Mouse (Mus musculus) forebrain, embryonic 15.5 days (tissue): ENCODE results near the gene Stk39. TPM values are rescaled to one million over a fixed set of nuclear protein-coding genes. Genes with fewer than 3 reads are reported as not detected.

ENCODE experiments used
- ATAC-seq: fragments of 200-750 bp; cut with Nextera tagmentation; replicated peaks from 2 replicates; pipeline ENCODE4 v1.8.0; 2017; ENCODE audit warnings: mild to moderate bottlenecking, moderate TSS enrichment, moderate library complexity
- H3K27ac ChIP-seq: fragments of 300-500 bp; sonication (generic); replicated peaks from 2 replicates; pipeline ENCODE4 v1.5.1; 2015; ENCODE audit warnings: mild to moderate bottlenecking, inconsistent platforms
- H3K27me3 ChIP-seq: fragments of 300-500 bp; sonication (generic); 2 replicates; pipeline ENCODE4 v1.6.1; 2015; ENCODE audit warnings: inconsistent platforms
- H3K36me3 ChIP-seq: fragments of 300-500 bp; sonication (generic); 2 replicates; pipeline ENCODE4 v1.6.1; 2015; ENCODE audit warnings: mild to moderate bottlenecking, inconsistent platforms
- H3K4me1 ChIP-seq: fragments of 300-500 bp; sonication (generic); 2 replicates; pipeline ENCODE4 v1.6.1; 2015; ENCODE audit warnings: inconsistent platforms
- H3K4me2 ChIP-seq: fragments of 300-500 bp; sonication (generic); replicated peaks from 2 replicates; pipeline ENCODE4 v1.6.1; 2015; ENCODE audit warnings: mild to moderate bottlenecking, inconsistent platforms
- H3K4me3 ChIP-seq: fragments of 300-500 bp; sonication (generic); 2 replicates; pipeline ENCODE4 v1.5.1; 2015; ENCODE audit warnings: mild to moderate bottlenecking, inconsistent platforms
- H3K9ac ChIP-seq: fragments of 300-500 bp; sonication (generic); replicated peaks from 2 replicates; pipeline ENCODE4 v1.6.1; 2015; ENCODE audit warnings: mild to moderate bottlenecking, inconsistent platforms
- H3K9me3 ChIP-seq: fragments of 300-500 bp; sonication (generic); 2 replicates; pipeline ENCODE4 v1.6.1; 2016; ENCODE audit warnings: inconsistent platforms
- WGBS: fragments of 180-500 bp; shearing (Covaris S2); methylation state at CpG from one replicate; pipeline ENCODE4 v1.1.7; 2015; ENCODE audit warnings: mixed read lengths; 5-methylcytosine and 5-hydroxymethylcytosine counted together
- polyA plus RNA-seq: library from polyadenylated mRNA; unstranded; fragments of >200 nt; fragmentation: Nextera tagmentation; extraction: Ambion mirVana; gene quantifications from 2 replicates; pipeline ENCODE4 v1.2.1, GENCODE M21; 2015

Gene Stk39
- polyA plus RNA-seq = 21.8 and 22.5 TPM in 2 replicates

DNA sequence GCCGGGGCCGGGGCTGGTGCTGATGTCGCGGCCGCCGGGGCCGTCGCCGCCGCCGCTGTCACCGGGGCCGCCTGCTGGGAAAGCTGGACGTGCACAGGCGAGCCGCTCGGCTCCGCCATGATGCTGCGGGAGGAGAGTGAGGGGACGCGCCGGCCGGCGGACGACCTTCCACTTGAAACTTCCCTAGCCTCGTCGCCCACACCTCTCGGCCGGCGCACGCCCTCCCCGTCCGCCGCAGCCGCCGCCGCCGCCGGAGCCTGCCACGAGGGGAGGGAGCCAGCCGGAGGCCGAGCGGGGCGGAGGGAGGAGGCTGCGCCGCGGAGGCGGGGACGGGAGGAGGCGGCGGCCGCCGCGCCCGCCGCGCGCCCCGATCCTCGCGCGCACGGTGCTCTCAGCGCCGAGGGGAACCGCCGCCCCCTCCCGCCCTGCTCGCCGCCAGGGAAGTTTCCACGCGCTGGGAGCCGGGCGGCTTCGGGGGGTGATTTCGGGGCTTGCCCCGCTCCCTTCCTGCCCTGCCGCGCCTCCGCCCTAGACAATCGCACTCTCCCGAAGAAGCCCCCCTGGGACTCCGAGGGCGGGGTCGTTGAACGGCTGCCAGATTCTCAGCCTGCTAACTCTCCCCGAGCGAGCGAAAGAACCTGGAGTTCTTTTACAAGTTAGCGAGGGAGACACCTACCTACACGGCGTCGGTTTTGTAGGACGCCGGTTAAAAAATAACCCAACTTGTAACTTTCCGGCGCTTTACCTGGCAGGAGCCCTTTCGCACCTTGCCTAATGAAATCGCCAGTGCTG is at the start of gene Stk39:
Stk39 (minus strand) TSS at position 510 of the 792 bp plus-strand sequence.
- Histone ChIP-seq H3K27ac (peak within 1 kb of the TSS; percentile 88), H3K36me3 (no peaks in the 10 kb centered on the region), H3K4me2 (peak within 1 kb of the TSS; percentile 82), H3K9me3 (no peaks in the 10 kb centered on the region), H3K4me1 (peaks cover 24% of the 10 kb centered on the region), H3K9ac (peak within 1 kb of the TSS; percentile 85), H3K4me3 (peak within 1 kb of the TSS; percentile 88), H3K27me3 (no peaks in the 10 kb centered on the region)
- WGBS = under 1% methylated on average over 79 of the region's 99 CpGs
- peak; percentile 87 for ATAC-seq

- no peaks in the 10 kb centered on the region for H3K4me1 ChIP-seq
- 48% methylated on average over 2 of the region's 2 CpGs for WGBS
- H3K4me3 ChIP-seq = no peak overlapping the region
- H3K9ac ChIP-seq = no peak overlapping the region
- H3K9me3 ChIP-seq = no peaks in the 10 kb centered on the region
- H3K27me3 ChIP-seq = no peaks in the 10 kb centered on the region
- no peaks in the 10 kb centered on the region for H3K36me3 ChIP-seq
- H3K27ac ChIP-seq = no peak overlapping the region
- peak; percentile 68; the same call in 1 of the 2 replicates for ATAC-seq
- H3K4me2 ChIP-seq = no peak overlapping the region
Observed at GRCm38 (mm10) chr2:68515409-68515808, 43.3 kb upstream of the Stk39 start.

DNA sequence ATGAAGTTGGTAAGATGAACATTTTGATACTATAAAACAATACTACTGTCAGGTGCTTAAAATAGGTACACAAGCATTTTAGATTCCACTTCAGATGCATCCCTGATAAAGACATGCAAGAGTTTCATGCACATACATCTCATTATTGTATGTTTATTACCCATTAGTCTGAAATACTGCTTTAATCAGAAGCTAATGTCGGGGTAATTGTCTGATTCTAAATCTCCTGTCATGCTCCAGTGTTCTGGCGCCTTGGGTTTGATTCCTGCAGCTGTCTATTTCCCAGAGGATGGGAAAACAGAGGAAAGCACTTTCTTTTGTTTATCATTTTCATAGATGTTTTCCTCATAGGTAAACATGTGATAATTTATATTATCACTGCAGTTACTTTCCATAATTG is 31.1 kb upstream of the Stk39 start:
- H3K27ac ChIP-seq = no peak overlapping the region
- no peaks in the 10 kb centered on the region for H3K27me3 ChIP-seq
- ATAC-seq = no peak
- H3K4me1 ChIP-seq = peaks cover 9% of the 10 kb centered on the region; the same call in 1 of the 2 replicates
- no peak overlapping the region for H3K4me3 ChIP-seq
- no peak overlapping the region for H3K9ac ChIP-seq
- H3K9me3 ChIP-seq = no peaks in the 10 kb centered on the region
- 60% methylated on average over 2 of the region's 2 CpGs for WGBS
- H3K4me2 ChIP-seq = no peak overlapping the region
- H3K36me3 ChIP-seq = no peaks in the 10 kb centered on the region

DNA sequence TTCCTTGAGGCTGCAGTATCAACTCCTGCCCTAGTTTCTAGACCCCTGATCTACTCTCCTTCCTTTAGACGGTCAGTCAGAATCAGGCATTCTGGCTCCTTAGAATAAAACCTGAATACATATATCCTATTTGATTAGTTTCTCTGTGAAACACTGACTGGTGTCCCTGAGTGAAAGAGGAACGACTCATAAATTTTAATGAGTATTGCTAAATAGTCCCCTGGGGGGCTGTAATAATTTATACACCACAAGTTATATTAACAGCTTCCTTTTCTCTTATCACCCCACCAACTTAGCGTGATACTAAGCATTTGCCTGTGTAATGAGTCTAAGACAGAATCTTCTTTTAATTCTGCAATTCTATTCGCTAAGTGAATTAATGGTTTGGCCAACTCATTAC is 30.7 kb upstream of the Stk39 start:
- WGBS = 29% methylated on average over 4 of the region's 4 CpGs
- no peak overlapping the region for H3K27ac ChIP-seq

GRCm38 (mm10) chr2:68502236-68502635 is 30.2 kb upstream of the Stk39 start:
- H3K9me3 ChIP-seq = no peaks in the 10 kb centered on the region
- H3K36me3 ChIP-seq = no peaks in the 10 kb centered on the region
- WGBS = 38% methylated on average over 2 of the region's 2 CpGs
- H3K9ac ChIP-seq = no peak overlapping the region
- H3K27me3 ChIP-seq = no peaks in the 10 kb centered on the region
- ATAC-seq = no peak
- no peak overlapping the region for H3K4me2 ChIP-seq
- H3K4me3 ChIP-seq = no peak overlapping the region
- peaks cover 9% of the 10 kb centered on the region; the same call in 1 of the 2 replicates for H3K4me1 ChIP-seq
- H3K27ac ChIP-seq = no peak overlapping the region

More for the DNA sequence above, 30.7 kb upstream of the Stk39 start:
- Histone ChIP-seq H3K36me3 (no peaks in the 10 kb centered on the region), H3K4me2 (no peak overlapping the region), H3K9ac (no peak overlapping the region), H3K27me3 (no peaks in the 10 kb centered on the region), H3K4me3 (no peak overlapping the region), H3K9me3 (no peaks in the 10 kb centered on the region), H3K4me1 (peaks cover 9% of the 10 kb centered on the region; the same call in 1 of the 2 replicates)
- no peak for ATAC-seq

DNA sequence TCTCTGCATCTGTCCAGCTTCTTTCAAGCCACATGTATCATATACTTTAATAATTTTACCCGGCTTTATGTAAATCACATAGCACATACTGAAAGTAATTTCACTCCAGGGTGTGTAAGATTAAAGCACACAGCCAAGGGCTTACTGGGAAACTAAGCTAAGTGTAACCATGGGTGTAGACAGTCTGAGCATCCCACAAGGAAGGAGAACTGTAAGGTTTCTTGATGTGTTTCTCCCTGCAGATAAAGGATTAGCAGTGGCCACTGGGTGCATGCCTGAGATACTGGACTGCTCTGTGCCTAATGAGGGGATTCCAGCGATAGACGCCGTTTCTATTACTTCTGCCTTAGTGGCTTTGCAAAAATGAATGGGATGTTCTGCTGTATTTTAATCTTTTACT is 14.2 kb upstream of the Stk39 start:
- Histone ChIP-seq H3K4me3 (no peak overlapping the region), H3K27ac (no peak overlapping the region), H3K9me3 (no peaks in the 10 kb centered on the region), H3K4me2 (no peak overlapping the region), H3K36me3 (no peaks in the 10 kb centered on the region), H3K9ac (no peak overlapping the region), H3K27me3 (no peaks in the 10 kb centered on the region), H3K4me1 (no peaks in the 10 kb centered on the region)
- WGBS = 50% methylated on average over 4 of the region's 4 CpGs
- ATAC-seq = no peak

DNA sequence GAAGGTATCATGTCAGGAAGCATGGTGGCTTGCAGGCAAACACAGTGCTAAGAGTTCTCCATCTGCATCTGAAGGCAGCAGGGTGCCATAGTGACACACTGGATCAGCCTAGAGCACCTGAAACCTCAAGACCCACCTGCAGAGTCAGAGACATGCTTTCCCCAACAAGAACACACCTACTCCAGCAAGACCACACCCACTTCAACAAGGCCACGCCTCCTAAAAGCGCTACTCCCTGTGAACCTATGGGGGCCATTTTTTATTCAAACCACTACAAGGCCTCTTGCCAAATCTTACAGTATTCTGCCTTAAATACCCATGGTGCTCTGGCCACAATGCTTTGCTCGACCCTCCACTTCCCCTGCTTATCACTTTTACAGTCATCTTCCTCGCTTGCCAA is 13.1 kb upstream of the Stk39 start:
- no peak overlapping the region for H3K27ac ChIP-seq
- H3K27me3 ChIP-seq = no peaks in the 10 kb centered on the region
- H3K4me1 ChIP-seq = no peaks in the 10 kb centered on the region
- H3K9me3 ChIP-seq = no peaks in the 10 kb centered on the region
- H3K9ac ChIP-seq = no peak overlapping the region
- H3K4me2 ChIP-seq = no peak overlapping the region
- no peak for ATAC-seq
- no peak overlapping the region for H3K4me3 ChIP-seq
- 60% methylated on average over 4 of the region's 4 CpGs for WGBS
- no peaks in the 10 kb centered on the region for H3K36me3 ChIP-seq

DNA sequence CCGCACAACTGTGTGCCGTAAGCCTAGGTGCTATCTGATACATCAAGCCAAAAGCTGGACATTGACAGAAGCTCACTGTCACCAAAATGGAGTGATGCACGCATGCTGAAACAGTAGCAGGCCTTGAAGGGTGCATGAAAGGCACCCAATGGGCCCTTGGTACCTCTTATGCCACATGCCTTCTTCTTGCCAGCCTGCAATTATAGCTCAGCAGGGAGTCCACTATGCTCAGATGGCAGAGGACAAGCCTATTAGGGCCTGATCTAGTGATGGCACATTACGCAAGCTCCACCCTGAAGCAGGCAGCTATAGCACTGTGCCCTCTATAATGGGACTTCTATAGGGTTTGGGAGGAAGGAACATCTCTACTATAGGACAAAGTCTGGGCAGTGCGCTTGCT is 10.8 kb upstream of the Stk39 start:
- no peak overlapping the region for H3K9ac ChIP-seq
- WGBS = 85% methylated on average over 5 of the region's 5 CpGs
- no peak overlapping the region for H3K4me3 ChIP-seq
- H3K27ac ChIP-seq = no peak overlapping the region
- ATAC-seq = no peak
- H3K27me3 ChIP-seq = no peaks in the 10 kb centered on the region
- H3K36me3 ChIP-seq = no peaks in the 10 kb centered on the region
- H3K9me3 ChIP-seq = no peaks in the 10 kb centered on the region
- no peaks in the 10 kb centered on the region for H3K4me1 ChIP-seq
- no peak overlapping the region for H3K4me2 ChIP-seq

- no peak overlapping the region for H3K4me3 ChIP-seq
- H3K27ac ChIP-seq = no peak overlapping the region
- H3K27me3 ChIP-seq = no peaks in the 10 kb centered on the region
- ATAC-seq = peak; percentile 63; the same call in 1 of the 2 replicates
- H3K4me1 ChIP-seq = no peaks in the 10 kb centered on the region
- no peak overlapping the region for H3K9ac ChIP-seq
- no peak overlapping the region for H3K4me2 ChIP-seq
- H3K36me3 ChIP-seq = no peaks in the 10 kb centered on the region
- no peaks in the 10 kb centered on the region for H3K9me3 ChIP-seq
- 71% methylated on average over 10 of the region's 10 CpGs for WGBS
Observed at GRCm38 (mm10) chr2:68479823-68480222, 7.8 kb upstream of the Stk39 start.

DNA sequence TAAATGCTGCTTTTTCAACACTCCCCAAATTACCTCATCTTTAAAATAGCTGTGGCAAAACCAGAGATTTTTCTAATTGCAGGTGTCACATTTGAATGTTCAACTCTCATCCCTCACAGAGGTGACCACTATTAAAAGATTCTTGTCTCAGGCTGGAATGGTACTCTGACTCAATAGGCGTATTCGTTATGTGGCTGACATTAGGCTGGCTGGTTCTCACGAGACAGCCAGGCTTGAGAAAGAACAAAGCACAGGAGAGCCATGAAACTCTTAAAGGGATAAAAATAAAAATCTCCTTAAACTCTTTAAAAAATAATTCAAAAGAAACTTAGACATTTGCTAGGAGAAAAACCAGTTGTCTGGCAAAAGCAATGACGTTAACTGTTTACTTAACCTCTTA is 853 bp upstream of the Stk39 start:
- WGBS = 45% methylated on average over 4 of the region's 4 CpGs
- Histone ChIP-seq H3K9me3 (no peaks in the 10 kb centered on the region), H3K4me1 (peaks cover 24% of the 10 kb centered on the region), H3K36me3 (no peaks in the 10 kb centered on the region), H3K27me3 (no peaks in the 10 kb centered on the region), H3K27ac (no peak overlapping the region), H3K4me3 (no peak overlapping the region), H3K4me2 (no peak overlapping the region), H3K9ac (no peak overlapping the region)
- no peak for ATAC-seq

DNA sequence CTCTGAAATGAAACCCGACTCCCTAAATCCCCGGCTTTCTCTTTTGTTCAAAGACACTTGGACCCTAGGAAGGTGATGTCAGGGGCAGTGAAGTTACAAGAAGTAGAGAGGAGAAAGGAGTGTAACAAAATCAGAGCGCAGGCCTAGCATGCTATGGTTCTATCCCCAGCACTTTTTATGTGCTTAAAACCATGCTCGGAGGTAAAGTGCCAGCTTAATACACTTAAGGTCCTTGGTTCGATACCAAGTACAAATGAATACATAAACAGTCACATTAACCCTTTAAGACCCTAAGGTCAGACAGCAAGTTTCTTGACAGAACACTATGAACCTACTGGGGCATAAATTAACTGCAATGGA is 463 bp upstream of the Stk39 start:
- Histone ChIP-seq H3K27ac (0 out of 2 replicates have a peak overlapping the region, but pooled peaks have one; percentile 88), H3K27me3 (no peaks in the 10 kb centered on the region), H3K4me3 (peak overlapping the region; percentile 88), H3K36me3 (no peaks in the 10 kb centered on the region), H3K9me3 (no peaks in the 10 kb centered on the region), H3K4me2 (peak overlapping the region; percentile 82), H3K4me1 (peaks cover 24% of the 10 kb centered on the region), H3K9ac (peak overlapping the region; percentile 85)
- ATAC-seq = no peak
- WGBS = 1% methylated on average over 5 of the region's 5 CpGs

DNA sequence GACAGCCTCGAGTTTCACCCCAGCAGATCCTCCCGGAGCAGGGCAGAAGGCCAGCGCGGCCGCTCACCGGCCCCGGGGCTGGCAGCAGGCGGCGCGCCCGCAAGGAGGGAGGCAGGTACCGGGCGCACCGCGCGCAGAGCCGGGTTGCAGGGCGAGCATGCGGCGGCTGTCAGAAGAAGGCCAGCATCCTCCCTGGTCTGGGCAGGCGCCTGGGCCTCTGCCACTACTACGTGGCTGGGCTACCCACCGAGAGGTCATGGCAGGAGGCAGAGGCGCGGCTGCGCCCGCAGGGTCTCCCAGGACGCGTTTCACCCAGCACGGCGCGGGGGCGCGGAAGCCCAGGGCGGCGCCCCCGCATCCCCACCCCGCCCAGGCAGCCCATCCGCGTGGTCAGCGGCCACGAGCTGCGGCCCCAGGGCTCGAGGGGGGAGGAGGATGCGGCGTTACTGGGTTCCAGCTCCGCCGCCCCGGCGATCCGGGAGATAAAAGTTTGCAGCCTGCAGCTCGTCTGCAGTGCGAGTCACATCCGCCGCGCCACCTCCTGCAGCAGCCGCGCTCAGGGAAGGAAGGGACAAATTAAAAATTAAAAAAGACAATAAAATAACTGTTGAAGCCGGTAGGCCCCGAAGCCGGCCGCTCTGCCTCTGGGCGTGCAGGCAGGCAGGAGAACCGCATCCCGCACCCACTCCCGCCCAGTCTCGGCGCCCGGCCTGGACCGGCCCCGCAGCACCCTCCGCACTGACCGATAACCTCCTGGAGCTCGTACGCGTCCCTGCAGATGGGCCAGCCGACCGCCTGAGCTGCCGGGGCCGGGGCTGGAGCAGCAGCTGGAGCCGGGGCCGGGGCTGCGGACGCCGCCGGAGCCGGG is 943 bp downstream of the Stk39 start:
- Histone ChIP-seq H3K27me3 (no peaks in the 10 kb centered on the region), H3K4me1 (peaks cover 24% of the 10 kb centered on the region), H3K27ac (peak overlapping the region; percentile 88), H3K9me3 (no peaks in the 10 kb centered on the region), H3K36me3 (no peaks in the 10 kb centered on the region), H3K4me2 (peak overlapping the region; percentile 82), H3K9ac (peak overlapping the region; percentile 85), H3K4me3 (peak overlapping the region; percentile 88)
- WGBS = under 1% methylated on average over 86 of the region's 87 CpGs
- peak; percentile 78 for ATAC-seq
